Mouse (Mus musculus): ENCODE results near the gene Npsr1. TPM values are rescaled to one million over a fixed set of nuclear protein-coding genes. Genes with fewer than 3 reads are reported as not detected.

Gene Npsr1
- polyA plus RNA-seq (2014; fragmentation: Nextera tagmentation; extraction: Ambion mirVana) = not detected in 2 replicates

GRCm38 (mm10) chr9:24097696-24098095 lies at the start of gene Npsr1:
Npsr1 (plus strand) TSS chr9:24097996.
- DNase-seq (ENCODE audit: low spot score) (no peak), ATAC-seq (replicated peaks; ENCODE audit: low FRiP score) (no peak)
- Histone ChIP-seq H3K9ac (ENCODE audit: low read length) (no peak within 1 kb of the TSS), H3K4me1 (replicated peaks; ENCODE audit: control insufficient read depth, insufficient read depth, low read length) (no peaks in the 10 kb centered on the region), H3K27ac (ENCODE audit: low read depth, low read length) (no peak within 1 kb of the TSS), H3K4me2 (ENCODE audit: low read depth, low read length, severe bottlenecking) (no peak within 1 kb of the TSS), H3K4me3 (ENCODE audit: low read depth, low read length) (no peak within 1 kb of the TSS), H3K9me3 (ENCODE audit: control insufficient read depth, low read length) (no peaks in the 10 kb centered on the region), H3K36me3 (ENCODE audit: control insufficient read depth, insufficient read depth, low read length) (no peaks in the 10 kb centered on the region), H3K27me3 (ENCODE audit: control insufficient read depth, insufficient read depth, low read length) (no peaks in the 10 kb centered on the region)
- 69% methylated on average over 7 of the region's 7 CpGs for WGBS

GRCm38 (mm10) chr9:24051538-24051937 lies 46.3 kb upstream of the Npsr1 start:
- H3K4me2 ChIP-seq (ENCODE audit: low read depth, low read length, severe bottlenecking) = no peak overlapping the region
- no peaks in the 10 kb centered on the region for H3K36me3 ChIP-seq (ENCODE audit: control insufficient read depth, insufficient read depth, low read length)
- no peak overlapping the region for H3K9ac ChIP-seq (ENCODE audit: low read length)
- H3K27ac ChIP-seq (ENCODE audit: low read depth, low read length) = no peak overlapping the region
- no peaks in the 10 kb centered on the region for H3K4me1 ChIP-seq (replicated peaks; ENCODE audit: control insufficient read depth, insufficient read depth, low read length)
- no peak for ATAC-seq (replicated peaks; ENCODE audit: low FRiP score)
- no peaks in the 10 kb centered on the region for H3K9me3 ChIP-seq (ENCODE audit: control insufficient read depth, low read length)
- no peaks in the 10 kb centered on the region for H3K27me3 ChIP-seq (ENCODE audit: control insufficient read depth, insufficient read depth, low read length)
- DNase-seq (ENCODE audit: low spot score) = no peak
- H3K4me3 ChIP-seq (ENCODE audit: low read depth, low read length) = no peak overlapping the region

GRCm38 (mm10) chr9:24063251-24063650 lies 34.5 kb upstream of the Npsr1 start:
- ATAC-seq (replicated peaks; ENCODE audit: low FRiP score) (no peak), DNase-seq (ENCODE audit: low spot score) (no peak)
- no peak overlapping the region for H3K9ac ChIP-seq (ENCODE audit: low read length)
- no peaks in the 10 kb centered on the region for H3K27me3 ChIP-seq (ENCODE audit: control insufficient read depth, insufficient read depth, low read length)
- no peaks in the 10 kb centered on the region for H3K9me3 ChIP-seq (ENCODE audit: control insufficient read depth, low read length)
- no peak overlapping the region for H3K27ac ChIP-seq (ENCODE audit: low read depth, low read length)
- no peak overlapping the region for H3K4me3 ChIP-seq (ENCODE audit: low read depth, low read length)
- H3K36me3 ChIP-seq (ENCODE audit: control insufficient read depth, insufficient read depth, low read length) = no peaks in the 10 kb centered on the region
- no peaks in the 10 kb centered on the region for H3K4me1 ChIP-seq (replicated peaks; ENCODE audit: control insufficient read depth, insufficient read depth, low read length)
- H3K4me2 ChIP-seq (ENCODE audit: low read depth, low read length, severe bottlenecking) = no peak overlapping the region

GRCm38 (mm10) chr9:24071664-24072063 lies 26.1 kb upstream of the Npsr1 start:
- Histone ChIP-seq H3K27me3 (ENCODE audit: control insufficient read depth, insufficient read depth, low read length) (no peaks in the 10 kb centered on the region), H3K4me1 (replicated peaks; ENCODE audit: control insufficient read depth, insufficient read depth, low read length) (no peaks in the 10 kb centered on the region), H3K27ac (ENCODE audit: low read depth, low read length) (no peak overlapping the region), H3K4me3 (ENCODE audit: low read depth, low read length) (no peak overlapping the region), H3K9me3 (ENCODE audit: control insufficient read depth, low read length) (no peaks in the 10 kb centered on the region), H3K9ac (ENCODE audit: low read length) (no peak overlapping the region), H3K36me3 (ENCODE audit: control insufficient read depth, insufficient read depth, low read length) (no peaks in the 10 kb centered on the region), H3K4me2 (ENCODE audit: low read depth, low read length, severe bottlenecking) (no peak overlapping the region)
- DNase-seq (ENCODE audit: low spot score) (no peak), ATAC-seq (replicated peaks; ENCODE audit: low FRiP score) (no peak)
- WGBS = 86% methylated on average over 1 of the region's 1 CpGs

GRCm38 (mm10) chr9:24077596-24077995 lies 20.2 kb upstream of the Npsr1 start:
- Histone ChIP-seq H3K27ac (ENCODE audit: low read depth, low read length) (no peak overlapping the region), H3K4me1 (replicated peaks; ENCODE audit: control insufficient read depth, insufficient read depth, low read length) (no peaks in the 10 kb centered on the region), H3K9ac (ENCODE audit: low read length) (no peak overlapping the region), H3K9me3 (ENCODE audit: control insufficient read depth, low read length) (no peaks in the 10 kb centered on the region), H3K27me3 (ENCODE audit: control insufficient read depth, insufficient read depth, low read length) (no peaks in the 10 kb centered on the region), H3K36me3 (ENCODE audit: control insufficient read depth, insufficient read depth, low read length) (no peaks in the 10 kb centered on the region), H3K4me3 (ENCODE audit: low read depth, low read length) (no peak overlapping the region), H3K4me2 (ENCODE audit: low read depth, low read length, severe bottlenecking) (no peak overlapping the region)
- DNase-seq (ENCODE audit: low spot score) (no peak), ATAC-seq (replicated peaks; ENCODE audit: low FRiP score) (no peak)

- no peak for DNase-seq (ENCODE audit: low spot score)
- Histone ChIP-seq H3K4me2 (ENCODE audit: low read depth, low read length, severe bottlenecking) (no peak overlapping the region), H3K4me3 (ENCODE audit: low read depth, low read length) (no peak overlapping the region), H3K36me3 (ENCODE audit: control insufficient read depth, insufficient read depth, low read length) (no peaks in the 10 kb centered on the region), H3K9me3 (ENCODE audit: control insufficient read depth, low read length) (no peaks in the 10 kb centered on the region), H3K27ac (ENCODE audit: low read depth, low read length) (no peak overlapping the region), H3K4me1 (replicated peaks; ENCODE audit: control insufficient read depth, insufficient read depth, low read length) (no peaks in the 10 kb centered on the region), H3K27me3 (ENCODE audit: control insufficient read depth, insufficient read depth, low read length) (no peaks in the 10 kb centered on the region), H3K9ac (ENCODE audit: low read length) (no peak overlapping the region)
- ATAC-seq (replicated peaks; ENCODE audit: low FRiP score) = no peak
Observed at GRCm38 (mm10) chr9:24091875-24092274, 5.9 kb upstream of the Npsr1 start.

- H3K27me3 ChIP-seq (ENCODE audit: control insufficient read depth, insufficient read depth, low read length) = no peaks in the 10 kb centered on the region
- no peak overlapping the region for H3K4me3 ChIP-seq (ENCODE audit: low read depth, low read length)
- no peaks in the 10 kb centered on the region for H3K9me3 ChIP-seq (ENCODE audit: control insufficient read depth, low read length)
- no peak overlapping the region for H3K9ac ChIP-seq (ENCODE audit: low read length)
- ATAC-seq (replicated peaks; ENCODE audit: low FRiP score) (no peak), DNase-seq (ENCODE audit: low spot score) (no peak)
- no peak overlapping the region for H3K4me2 ChIP-seq (ENCODE audit: low read depth, low read length, severe bottlenecking)
- no peaks in the 10 kb centered on the region for H3K36me3 ChIP-seq (ENCODE audit: control insufficient read depth, insufficient read depth, low read length)
- H3K27ac ChIP-seq (ENCODE audit: low read depth, low read length) = no peak overlapping the region
- no peaks in the 10 kb centered on the region for H3K4me1 ChIP-seq (replicated peaks; ENCODE audit: control insufficient read depth, insufficient read depth, low read length)
- 89% methylated on average over 2 of the region's 2 CpGs for WGBS
Observed at GRCm38 (mm10) chr9:24098526-24098925, 730 bp downstream of the Npsr1 start.

- Histone ChIP-seq H3K36me3 (ENCODE audit: control insufficient read depth, insufficient read depth, low read length) (no peaks in the 10 kb centered on the region), H3K9ac (ENCODE audit: low read length) (no peak overlapping the region), H3K9me3 (ENCODE audit: control insufficient read depth, low read length) (no peaks in the 10 kb centered on the region), H3K4me2 (ENCODE audit: low read depth, low read length, severe bottlenecking) (no peak overlapping the region), H3K4me1 (replicated peaks; ENCODE audit: control insufficient read depth, insufficient read depth, low read length) (no peaks in the 10 kb centered on the region), H3K27ac (ENCODE audit: low read depth, low read length) (no peak overlapping the region), H3K4me3 (ENCODE audit: low read depth, low read length) (no peak overlapping the region), H3K27me3 (ENCODE audit: control insufficient read depth, insufficient read depth, low read length) (no peaks in the 10 kb centered on the region)
- DNase-seq (ENCODE audit: low spot score) (no peak), ATAC-seq (replicated peaks; ENCODE audit: low FRiP score) (no peak)
- 88% methylated on average over 4 of the region's 4 CpGs for WGBS
Observed at GRCm38 (mm10) chr9:24099631-24100030, 1.8 kb downstream of the Npsr1 start.

- peak; percentile 76 for ATAC-seq (replicated peaks; ENCODE audit: low FRiP score)
- Histone ChIP-seq H3K9me3 (ENCODE audit: control insufficient read depth, low read length) (no peaks in the 10 kb centered on the region), H3K4me3 (ENCODE audit: low read depth, low read length) (no peak overlapping the region), H3K27ac (ENCODE audit: low read depth, low read length) (no peak overlapping the region), H3K27me3 (ENCODE audit: control insufficient read depth, insufficient read depth, low read length) (no peaks in the 10 kb centered on the region), H3K4me2 (ENCODE audit: low read depth, low read length, severe bottlenecking) (no peak overlapping the region), H3K9ac (ENCODE audit: low read length) (no peak overlapping the region), H3K4me1 (replicated peaks; ENCODE audit: control insufficient read depth, insufficient read depth, low read length) (no peaks in the 10 kb centered on the region), H3K36me3 (ENCODE audit: control insufficient read depth, insufficient read depth, low read length) (no peaks in the 10 kb centered on the region)
- 57% methylated on average over 4 of the region's 4 CpGs for WGBS
- DNase-seq (ENCODE audit: low spot score) = no peak
Observed at GRCm38 (mm10) chr9:24119423-24119822, 21.6 kb downstream of the Npsr1 start.
